Mouse (Mus musculus): ENCODE measurements around the gene Mars. TPM values are rescaled to one million over a fixed set of nuclear protein-coding genes. Genes with fewer than 3 reads are reported as not detected.

Mars gene
- polyA plus RNA-seq, 1 experiment from 2014 or later: 108 TPM

DNA sequence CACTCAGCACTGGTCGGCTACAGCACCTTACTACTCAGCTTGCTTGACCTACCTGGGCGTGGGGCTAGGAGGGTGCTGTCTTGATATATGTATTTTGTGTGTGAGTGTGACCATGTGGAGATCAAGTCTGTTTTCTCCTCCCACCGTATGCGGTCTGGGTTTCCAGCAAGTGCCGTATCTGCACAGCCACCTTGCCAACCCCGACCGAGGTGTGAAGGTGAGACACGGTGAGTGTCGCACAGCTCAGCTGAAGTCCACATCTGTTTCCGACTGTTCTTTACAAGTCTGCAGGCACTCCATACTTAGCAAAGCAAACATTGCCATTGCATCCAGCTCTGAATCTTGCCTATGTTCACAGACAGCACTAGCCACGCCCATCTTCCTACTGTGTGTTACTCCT, 8.4 kb downstream of the Mars start:
- no peak overlapping the region for H3K4me3 ChIP-seq (ENCODE audit: low read length)
- no peaks in the 10 kb centered on the region for H3K9me3 ChIP-seq (ENCODE audit: control insufficient read depth, low read length)
- no peak overlapping the region for H3K9ac ChIP-seq (ENCODE audit: low read depth, low read length)
- H3K27ac ChIP-seq (ENCODE audit: low read length): no peak overlapping the region
- no peak for ATAC-seq
- H3K36me3 ChIP-seq (ENCODE audit: control insufficient read depth, insufficient read depth, low read length): peaks cover 42% of the 10 kb centered on the region
- H3K27me3 ChIP-seq (replicated peaks; ENCODE audit: control insufficient read depth, insufficient read depth, low read length): no peaks in the 10 kb centered on the region
- no peak overlapping the region for H3K4me2 ChIP-seq (ENCODE audit: low read depth, low read length)
- WGBS: 93% methylated on average over 11 of the region's 11 CpGs
- no peaks in the 10 kb centered on the region for H3K4me1 ChIP-seq (ENCODE audit: control insufficient read depth, insufficient read depth, low read length)

DNA sequence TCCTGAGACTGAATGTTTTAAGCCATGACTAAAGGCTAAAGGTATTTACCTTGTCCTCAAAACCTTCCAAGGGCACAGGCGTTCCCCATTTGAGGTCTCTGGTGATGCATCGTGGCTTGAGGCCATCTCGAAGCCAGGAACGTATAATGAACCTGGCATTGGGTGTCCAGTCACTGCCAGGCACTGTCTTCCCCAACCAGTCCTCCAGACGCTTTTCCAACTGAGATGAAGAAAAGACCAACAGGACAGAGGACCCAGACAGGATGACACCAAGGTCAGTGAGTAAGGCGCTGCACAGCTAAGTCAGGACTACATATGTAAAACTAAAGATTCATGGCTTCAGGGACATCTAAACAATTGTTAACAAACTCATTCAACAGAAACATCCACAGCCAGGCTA, 11.2 kb downstream of the Mars start:
- no peak overlapping the region for H3K4me2 ChIP-seq (ENCODE audit: low read depth, low read length)
- no peak for ATAC-seq
- no peaks in the 10 kb centered on the region for H3K9me3 ChIP-seq (ENCODE audit: control insufficient read depth, low read length)
- H3K27me3 ChIP-seq (replicated peaks; ENCODE audit: control insufficient read depth, insufficient read depth, low read length): no peaks in the 10 kb centered on the region
- peaks cover 32% of the 10 kb centered on the region for H3K36me3 ChIP-seq (ENCODE audit: control insufficient read depth, insufficient read depth, low read length)
- H3K27ac ChIP-seq (ENCODE audit: low read length): no peak overlapping the region
- no peaks in the 10 kb centered on the region for H3K4me1 ChIP-seq (ENCODE audit: control insufficient read depth, insufficient read depth, low read length)
- no peak overlapping the region for H3K4me3 ChIP-seq (ENCODE audit: low read length)
- no peak overlapping the region for H3K9ac ChIP-seq (ENCODE audit: low read depth, low read length)
- 94% methylated on average over 6 of the region's 6 CpGs for WGBS

DNA sequence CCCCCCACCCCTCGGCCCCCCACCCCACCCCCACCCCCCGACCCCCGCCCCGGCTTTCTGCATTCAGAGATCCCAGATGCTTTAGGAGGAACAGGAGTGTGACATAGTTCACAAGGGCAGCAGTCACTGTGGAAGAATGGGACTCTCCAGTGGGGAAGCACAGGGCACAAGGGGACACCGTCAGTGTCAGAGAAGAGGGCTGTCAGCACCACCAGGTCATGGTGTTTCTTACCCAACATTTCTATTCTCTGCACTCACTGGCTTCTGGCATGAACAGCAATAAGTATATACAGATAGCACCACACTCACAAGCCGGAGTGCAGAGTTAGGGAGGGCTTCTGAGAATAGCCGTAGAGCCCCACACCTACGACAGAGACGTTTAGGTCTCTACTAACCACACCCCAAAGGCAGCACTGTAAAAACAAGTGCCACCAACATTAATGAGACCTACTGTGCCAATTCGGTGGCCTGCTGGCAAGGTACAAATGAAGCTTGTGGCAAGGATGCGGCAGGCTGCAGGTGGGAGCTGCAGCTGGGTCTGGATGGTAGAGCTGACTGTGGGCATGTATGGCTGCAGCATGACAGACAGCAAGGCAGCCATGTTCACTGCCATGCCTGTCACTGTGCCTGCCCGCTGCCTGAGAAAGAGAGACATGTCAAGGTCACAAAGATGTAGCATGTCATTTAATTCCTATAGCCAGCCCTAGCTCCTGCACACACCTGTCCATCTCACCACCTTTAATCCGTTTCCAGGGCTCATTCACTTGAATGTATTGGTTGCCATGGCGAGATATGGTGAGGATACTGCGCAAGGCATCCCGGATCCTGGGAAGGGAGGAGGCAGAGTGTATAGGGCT, 14.3 kb downstream of the Mars start:
- no peaks in the 10 kb centered on the region for H3K27me3 ChIP-seq (replicated peaks; ENCODE audit: control insufficient read depth, insufficient read depth, low read length)
- H3K9ac ChIP-seq (ENCODE audit: low read depth, low read length): no peak overlapping the region
- H3K27ac ChIP-seq (ENCODE audit: low read length): no peak overlapping the region
- H3K36me3 ChIP-seq (ENCODE audit: control insufficient read depth, insufficient read depth, low read length): peaks cover 25% of the 10 kb centered on the region
- 89% methylated on average over 16 of the region's 16 CpGs for WGBS
- ATAC-seq: no peak
- no peak overlapping the region for H3K4me3 ChIP-seq (ENCODE audit: low read length)
- H3K4me2 ChIP-seq (ENCODE audit: low read depth, low read length): no peak overlapping the region
- H3K4me1 ChIP-seq (ENCODE audit: control insufficient read depth, insufficient read depth, low read length): peaks cover 7% of the 10 kb centered on the region
- H3K9me3 ChIP-seq (ENCODE audit: control insufficient read depth, low read length): no peaks in the 10 kb centered on the region

DNA sequence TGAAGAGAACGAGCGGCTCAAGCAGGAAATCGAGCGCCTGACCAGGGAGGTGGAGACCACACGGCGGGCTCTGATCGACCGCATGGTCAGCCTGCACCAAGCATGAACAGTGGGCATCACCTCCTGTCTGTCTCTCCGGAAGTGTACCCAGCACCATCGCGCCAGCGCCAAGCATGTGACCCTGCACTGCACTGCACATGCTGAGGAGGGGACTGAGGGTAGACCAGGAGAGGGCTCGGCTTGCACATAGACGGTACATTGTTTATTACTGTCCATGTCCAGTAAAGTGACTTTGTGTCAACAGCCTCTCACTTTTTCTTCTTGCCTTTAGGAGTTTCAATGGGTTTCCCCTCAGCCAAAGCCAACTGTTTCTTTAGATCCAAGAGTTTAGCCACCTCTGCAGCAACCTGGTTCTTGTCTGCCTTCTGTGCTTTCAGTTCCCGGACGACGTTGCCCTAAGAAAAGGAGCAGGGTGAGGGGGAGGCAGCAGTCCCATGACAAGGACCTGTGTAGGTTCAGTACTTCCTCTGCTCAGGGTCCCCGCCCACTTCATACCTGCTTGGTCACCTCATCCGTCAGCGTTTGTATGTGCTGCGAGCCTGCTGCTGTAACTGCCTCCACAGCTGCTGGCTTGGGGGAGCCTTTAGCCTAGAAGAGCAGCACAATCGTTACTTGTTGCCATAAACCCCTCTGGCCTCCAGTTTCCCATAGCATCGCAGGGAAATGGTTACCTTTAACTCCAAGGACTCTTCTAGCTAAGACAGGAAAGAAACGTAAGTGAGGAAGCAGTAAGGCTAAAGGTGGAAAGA, 15.4 kb downstream of the Mars start:
- H3K36me3 ChIP-seq (ENCODE audit: control insufficient read depth, insufficient read depth, low read length): peaks cover 20% of the 10 kb centered on the region
- ATAC-seq: no peak
- WGBS: 82% methylated on average over 24 of the region's 24 CpGs

GRCm38 (mm10) chr10:127294895-127295510, 16.6 kb downstream of the Mars start:
- 88% methylated on average over 10 of the region's 10 CpGs for WGBS

More for the DNA sequence above, 15.4 kb downstream of the Mars start:
- no peak overlapping the region for H3K27ac ChIP-seq (ENCODE audit: low read length)
- H3K4me2 ChIP-seq (ENCODE audit: low read depth, low read length): no peak overlapping the region
- H3K4me3 ChIP-seq (ENCODE audit: low read length): no peak overlapping the region
- H3K9me3 ChIP-seq (ENCODE audit: control insufficient read depth, low read length): no peaks in the 10 kb centered on the region
- no peaks in the 10 kb centered on the region for H3K27me3 ChIP-seq (replicated peaks; ENCODE audit: control insufficient read depth, insufficient read depth, low read length)
- peaks cover 15% of the 10 kb centered on the region for H3K4me1 ChIP-seq (ENCODE audit: control insufficient read depth, insufficient read depth, low read length)
- H3K9ac ChIP-seq (ENCODE audit: low read depth, low read length): no peak overlapping the region

DNA sequence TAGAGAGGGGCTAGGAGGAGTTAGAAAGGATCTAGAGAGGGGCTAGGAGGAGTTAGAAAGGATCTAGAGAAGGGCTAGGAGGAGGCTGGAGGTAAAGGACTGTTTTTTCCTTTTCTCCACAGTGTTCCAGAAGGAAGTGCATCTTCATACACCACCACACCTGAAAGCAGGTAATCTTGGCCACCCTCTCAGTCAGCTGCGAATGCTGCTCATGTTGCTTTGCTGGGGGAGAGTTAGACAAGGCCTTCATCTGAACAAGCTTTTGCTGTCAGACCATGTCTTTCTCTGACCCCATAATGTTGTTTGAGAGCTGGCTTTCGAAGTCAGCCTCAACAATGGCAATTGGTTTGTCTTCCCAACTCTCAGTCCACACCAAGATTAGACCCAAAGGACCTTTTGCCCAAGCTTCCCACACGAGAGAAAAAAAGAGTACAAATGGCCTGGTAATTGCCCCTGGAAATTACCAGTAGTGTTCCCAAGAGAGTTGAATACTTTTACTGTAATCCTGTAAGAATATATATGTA, 17.9 kb downstream of the Mars start:
- no peaks in the 10 kb centered on the region for H3K9me3 ChIP-seq (ENCODE audit: control insufficient read depth, low read length)
- ATAC-seq: no peak
- no peaks in the 10 kb centered on the region for H3K27me3 ChIP-seq (replicated peaks; ENCODE audit: control insufficient read depth, insufficient read depth, low read length)
- peaks cover 23% of the 10 kb centered on the region for H3K4me1 ChIP-seq (ENCODE audit: control insufficient read depth, insufficient read depth, low read length)
- H3K4me2 ChIP-seq (ENCODE audit: low read depth, low read length): no peak overlapping the region
- no peak overlapping the region for H3K4me3 ChIP-seq (ENCODE audit: low read length)
- H3K27ac ChIP-seq (ENCODE audit: low read length): no peak overlapping the region
- peaks cover 20% of the 10 kb centered on the region for H3K36me3 ChIP-seq (ENCODE audit: control insufficient read depth, insufficient read depth, low read length)
- 81% methylated on average over 3 of the region's 3 CpGs for WGBS
- no peak overlapping the region for H3K9ac ChIP-seq (ENCODE audit: low read depth, low read length)

More at GRCm38 (mm10) chr10:127294895-127295510, 16.6 kb downstream of the Mars start:
- H3K9me3 ChIP-seq (ENCODE audit: control insufficient read depth, low read length): no peaks in the 10 kb centered on the region
- H3K9ac ChIP-seq (ENCODE audit: low read depth, low read length): no peak overlapping the region
- peaks cover 16% of the 10 kb centered on the region for H3K4me1 ChIP-seq (ENCODE audit: control insufficient read depth, insufficient read depth, low read length)
- no peak for ATAC-seq
- no peak overlapping the region for H3K27ac ChIP-seq (ENCODE audit: low read length)
- no peaks in the 10 kb centered on the region for H3K27me3 ChIP-seq (replicated peaks; ENCODE audit: control insufficient read depth, insufficient read depth, low read length)
- H3K36me3 ChIP-seq (ENCODE audit: control insufficient read depth, insufficient read depth, low read length): peaks cover 20% of the 10 kb centered on the region
- no peak overlapping the region for H3K4me2 ChIP-seq (ENCODE audit: low read depth, low read length)
- H3K4me3 ChIP-seq (ENCODE audit: low read length): no peak overlapping the region

DNA sequence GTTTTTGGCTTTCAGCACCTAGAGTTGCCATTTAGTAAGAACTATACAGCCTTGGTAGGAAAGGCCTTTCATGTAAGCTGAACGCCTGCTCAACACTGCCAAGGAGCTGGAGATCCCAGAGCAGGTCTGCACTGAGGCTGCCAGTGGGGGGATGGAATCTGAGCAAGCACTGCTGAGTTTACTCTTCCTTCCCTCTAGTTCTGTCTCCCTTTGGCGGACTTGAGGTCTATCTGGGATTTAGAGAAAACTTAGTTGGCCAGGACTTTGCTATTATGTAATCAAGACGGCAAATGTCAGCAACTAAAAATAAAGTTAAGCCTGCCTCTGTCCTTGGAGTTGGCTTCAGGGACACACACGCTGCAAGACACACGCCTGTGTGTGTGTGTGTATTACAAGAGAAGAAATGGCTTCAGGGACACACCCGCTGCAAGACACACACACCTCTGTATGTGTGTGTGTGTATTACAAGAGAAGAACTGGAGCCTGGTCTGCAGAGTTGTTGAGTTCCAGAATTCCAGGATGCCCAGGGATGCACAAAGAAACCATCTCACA, 18.5 kb downstream of the Mars start:
- Histone ChIP-seq H3K27me3 (replicated peaks; ENCODE audit: control insufficient read depth, insufficient read depth, low read length) (no peaks in the 10 kb centered on the region), H3K9me3 (ENCODE audit: control insufficient read depth, low read length) (no peaks in the 10 kb centered on the region), H3K36me3 (ENCODE audit: control insufficient read depth, insufficient read depth, low read length) (peaks cover 20% of the 10 kb centered on the region), H3K4me3 (ENCODE audit: low read length) (no peak overlapping the region; the same call in 1 of the 2 replicates), H3K4me2 (ENCODE audit: low read depth, low read length) (0 out of 2 replicates have a peak overlapping the region, but pooled peaks have one; percentile 72), H3K27ac (ENCODE audit: low read length) (no peak overlapping the region), H3K9ac (ENCODE audit: low read depth, low read length) (no peak overlapping the region), H3K4me1 (ENCODE audit: control insufficient read depth, insufficient read depth, low read length) (peaks cover 23% of the 10 kb centered on the region)
- WGBS: 75% methylated on average over 6 of the region's 6 CpGs
- ATAC-seq: no peak

DNA sequence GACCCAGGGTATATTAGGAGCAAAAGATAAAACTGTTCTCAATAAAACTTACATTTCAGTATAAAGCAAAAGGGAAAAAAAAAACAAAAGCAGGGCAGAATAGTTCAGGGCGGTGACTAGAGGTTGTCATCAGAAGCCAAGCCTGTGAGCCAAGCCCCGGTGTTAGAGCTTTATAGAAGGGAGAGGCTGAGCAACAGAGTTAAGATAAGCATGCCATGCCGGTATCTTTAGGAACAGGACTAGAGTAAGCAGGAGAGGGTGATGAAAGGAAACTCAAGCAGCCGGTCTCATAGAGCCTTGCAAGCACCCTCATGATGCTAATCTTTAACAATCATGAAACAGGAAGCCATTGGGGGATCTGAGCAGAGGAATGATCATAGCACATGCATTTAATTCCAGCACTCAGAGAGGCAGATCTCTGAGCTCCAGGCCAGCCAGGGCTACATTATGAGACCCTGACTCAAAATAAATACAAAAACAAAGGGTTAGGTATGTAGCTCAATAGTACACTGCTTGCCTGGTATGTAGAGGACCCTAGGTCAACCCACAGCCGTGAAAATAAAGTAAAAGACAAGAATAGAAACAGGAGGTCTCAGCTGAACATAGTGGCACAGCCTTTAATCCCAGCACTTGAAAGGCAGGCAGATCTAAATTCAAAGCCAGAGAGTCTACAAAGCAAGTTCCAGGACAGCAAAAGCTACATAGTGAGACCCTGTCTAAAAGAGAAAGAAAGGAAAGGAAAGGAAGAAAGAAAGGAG, 19.5 kb downstream of the Mars start:
- no peaks in the 10 kb centered on the region for H3K27me3 ChIP-seq (replicated peaks; ENCODE audit: control insufficient read depth, insufficient read depth, low read length)
- H3K4me3 ChIP-seq (ENCODE audit: low read length): peak overlapping the region; percentile 75
- peak overlapping the region; percentile 94; the same call in 1 of the 2 replicates for H3K27ac ChIP-seq (ENCODE audit: low read length)
- peak overlapping the region; percentile 82 for H3K9ac ChIP-seq (ENCODE audit: low read depth, low read length)
- WGBS: 31% methylated on average over 5 of the region's 5 CpGs
- ATAC-seq: no peak
- H3K4me1 ChIP-seq (ENCODE audit: control insufficient read depth, insufficient read depth, low read length): peaks cover 30% of the 10 kb centered on the region
- H3K4me2 ChIP-seq (ENCODE audit: low read depth, low read length): peak overlapping the region; percentile 72
- H3K36me3 ChIP-seq (ENCODE audit: control insufficient read depth, insufficient read depth, low read length): peaks cover 13% of the 10 kb centered on the region; the same call in 1 of the 2 replicates
- no peaks in the 10 kb centered on the region for H3K9me3 ChIP-seq (ENCODE audit: control insufficient read depth, low read length)
